Mouse (Mus musculus): Measurements from ENCODE around the gene Rab43.

Rab43 gene

GRCm38 (mm10) chr6:87811675-87812338 is at the start of gene Rab43:
TSS of gene Rab43 (minus strand) at chr6:87812164.
- DNase-seq: peak; percentile 94

GRCm38 (mm10) chr6:87857071-87857470 is 45.1 kb upstream of the Rab43 start:
- DNase-seq: no peak

- DNase-seq: no peak
Measured at GRCm38 (mm10) chr6:87853446-87853845, 41.5 kb upstream of the Rab43 start.

- no peak for DNase-seq
Measured at GRCm38 (mm10) chr6:87851871-87852270, 39.9 kb upstream of the Rab43 start.

DNA sequence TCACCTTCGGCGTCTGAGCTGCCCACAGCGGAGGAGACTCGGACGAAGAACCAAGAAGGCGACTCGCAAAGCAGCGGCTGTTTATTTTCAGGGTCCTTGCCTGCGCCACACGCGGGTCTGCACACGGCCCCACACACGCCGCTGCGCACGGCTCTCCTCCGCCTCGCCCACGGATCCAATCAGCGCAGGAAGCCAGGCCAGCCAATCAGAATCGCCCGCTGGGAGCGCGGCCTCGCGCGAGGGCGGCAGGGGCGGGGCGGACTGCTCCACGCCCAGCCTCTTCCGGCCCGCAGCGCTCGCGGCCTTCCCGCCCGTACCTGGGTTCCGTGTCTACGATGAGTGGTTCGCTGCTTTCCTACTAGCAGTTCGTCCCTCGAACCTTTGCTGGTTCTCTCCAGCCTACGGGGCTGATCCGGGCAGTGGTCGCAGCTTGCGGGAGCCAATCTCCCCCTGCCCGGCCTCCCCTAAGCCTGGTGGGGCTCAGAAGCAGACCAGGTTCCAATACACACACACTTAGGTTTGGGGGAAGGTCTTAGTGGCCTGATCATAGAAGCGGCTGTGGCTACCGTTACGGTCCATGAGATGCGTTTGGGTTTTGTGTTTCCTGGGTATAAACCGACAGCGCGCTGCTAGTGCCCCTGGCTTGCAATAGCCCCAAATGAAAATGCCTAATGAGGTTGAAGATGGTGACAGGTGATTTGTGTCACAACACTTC is 39.1 kb upstream of the Rab43 start, which contains the start of gene Cnbp:
Gene Cnbp (minus strand): TSS at position 207 of the 715 bp plus-strand sequence.
- DNase-seq: peak; percentile 98

- DNase-seq: peak; percentile 61
Measured at GRCm38 (mm10) chr6:87850155-87850899, 38.4 kb upstream of the Rab43 start.

- DNase-seq: peak; percentile 66
Measured at GRCm38 (mm10) chr6:87849780-87850154, 37.8 kb upstream of the Rab43 start.

GRCm38 (mm10) chr6:87846813-87847212 is 34.8 kb upstream of the Rab43 start:
- DNase-seq: no peak

GRCm38 (mm10) chr6:87845031-87845695 is 33.2 kb upstream of the Rab43 start:
- no peak for DNase-seq

- peak; percentile 44 for DNase-seq
Measured at GRCm38 (mm10) chr6:87842254-87842653, 30.3 kb upstream of the Rab43 start.

DNA sequence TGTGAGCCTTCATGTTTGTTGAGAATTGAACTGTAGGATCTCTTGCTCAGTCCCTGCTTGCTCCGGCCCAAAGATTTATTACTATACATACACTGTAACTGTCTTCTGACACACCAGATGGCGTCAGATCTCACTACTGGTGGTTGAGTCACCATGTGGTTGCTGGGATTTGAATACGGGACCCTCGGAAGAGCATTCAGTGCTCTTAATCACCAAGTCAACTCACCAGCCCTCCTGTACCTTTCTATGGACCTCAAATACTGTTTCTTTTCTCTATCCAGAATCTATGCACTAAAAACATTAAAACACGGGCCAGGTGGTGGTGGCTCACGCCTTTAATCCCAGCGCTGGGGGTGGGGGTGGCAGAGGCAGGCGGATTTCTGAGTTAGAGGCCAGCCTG is 29.7 kb upstream of the Rab43 start:
- peak; percentile 11 for DNase-seq

- DNase-seq: no peak
Measured at GRCm38 (mm10) chr6:87839797-87840341, 27.9 kb upstream of the Rab43 start.

DNA sequence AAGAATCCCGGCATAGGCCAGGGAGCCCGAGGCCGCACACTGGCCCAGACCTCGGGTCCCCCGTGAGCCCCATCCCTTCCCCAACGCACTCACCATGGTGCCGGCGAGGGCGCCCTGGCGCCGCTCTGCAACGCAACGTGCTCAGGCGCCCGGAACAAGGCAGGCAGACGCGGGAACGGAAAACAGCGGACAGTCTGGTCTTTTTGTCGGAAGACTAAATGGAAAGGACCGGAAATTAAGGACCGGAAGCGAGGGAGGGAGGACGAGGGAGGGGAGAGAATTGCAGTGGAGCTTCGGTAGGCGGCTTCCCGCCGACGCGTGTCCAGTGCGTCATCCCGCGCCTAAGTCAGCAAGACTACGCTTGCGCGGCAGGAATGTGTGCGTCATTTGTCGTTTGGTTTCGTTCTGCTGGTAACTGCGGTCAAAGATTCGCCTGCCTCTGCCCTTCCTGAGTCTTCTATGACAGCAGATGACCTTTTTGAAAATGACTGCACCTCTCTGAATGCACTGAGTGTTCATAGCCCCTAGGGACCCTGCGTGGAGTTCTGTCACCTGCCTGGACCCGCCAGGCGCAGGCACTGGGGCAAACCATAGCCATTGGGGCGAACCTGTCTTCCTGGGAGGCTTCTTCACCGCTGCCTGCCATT is 26.7 kb upstream of the Rab43 start, which contains the start of gene Isy1:
Gene Isy1 (minus strand): TSS at position 248 of the 647 bp plus-strand sequence.
- DNase-seq: peak; percentile 97

DNA sequence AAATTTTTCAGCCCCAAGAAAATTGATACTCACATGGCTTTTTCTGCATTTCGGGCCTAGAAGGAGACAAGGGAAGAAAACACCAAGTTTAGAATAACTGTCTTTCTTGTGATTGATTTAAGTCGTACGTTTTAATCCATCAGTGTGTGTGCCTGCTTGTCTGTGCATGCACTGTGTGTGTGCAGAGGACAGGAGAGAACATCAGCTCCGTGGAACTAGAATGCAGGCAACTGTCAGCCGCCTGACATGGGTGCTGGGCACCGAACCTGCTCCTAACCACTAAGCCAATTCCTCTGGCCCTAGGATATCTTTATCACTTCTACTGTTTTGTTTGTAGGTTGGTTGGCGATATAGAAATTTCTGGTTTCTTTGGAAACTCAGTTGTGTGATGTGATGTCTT is 23.7 kb upstream of the Rab43 start, which contains the start of gene Gm45140:
Gene Gm45140 (minus strand): TSS at position 101 of the 400 bp plus-strand sequence.
- DNase-seq: no peak

DNA sequence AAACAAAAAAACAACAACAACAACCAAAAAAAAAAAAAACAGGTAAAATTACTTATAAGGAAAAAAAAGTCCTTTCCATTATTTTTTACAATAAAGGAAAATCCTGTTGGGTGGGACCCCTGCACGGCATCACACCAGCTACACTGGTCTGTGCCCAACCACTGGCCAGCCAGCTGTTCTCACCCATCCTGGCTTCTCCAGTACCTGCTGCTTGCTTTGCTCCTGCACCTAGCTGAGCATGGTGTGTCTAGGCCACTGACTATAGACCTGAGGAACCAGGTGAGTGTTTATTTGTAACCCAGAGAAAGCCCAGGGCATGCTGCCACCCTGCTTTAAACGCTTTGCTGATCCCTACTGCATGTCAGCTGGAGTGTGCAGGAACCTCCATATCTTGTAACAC is 8.4 kb upstream of the Rab43 start:
- no peak for DNase-seq

DNA sequence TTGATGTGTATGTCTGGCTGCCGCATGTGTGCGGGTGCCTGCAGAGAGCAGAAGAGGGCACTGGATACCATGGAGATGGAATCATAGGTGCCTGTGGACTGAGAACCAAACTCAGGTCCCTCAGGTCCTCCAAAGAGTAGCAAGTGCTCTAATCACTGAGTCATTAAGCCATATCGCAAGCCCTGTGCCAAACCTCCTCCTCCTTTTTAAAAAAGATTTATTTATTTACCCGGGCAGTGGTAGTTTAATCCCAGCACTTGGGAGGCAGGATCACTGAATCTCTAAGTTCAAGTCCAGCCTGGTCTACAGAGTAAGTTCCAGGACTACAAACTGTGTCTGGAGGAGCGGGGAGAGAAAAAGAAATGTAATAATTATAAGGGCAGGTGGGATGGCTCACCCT is 2.5 kb upstream of the Rab43 start:
- no peak for DNase-seq

DNA sequence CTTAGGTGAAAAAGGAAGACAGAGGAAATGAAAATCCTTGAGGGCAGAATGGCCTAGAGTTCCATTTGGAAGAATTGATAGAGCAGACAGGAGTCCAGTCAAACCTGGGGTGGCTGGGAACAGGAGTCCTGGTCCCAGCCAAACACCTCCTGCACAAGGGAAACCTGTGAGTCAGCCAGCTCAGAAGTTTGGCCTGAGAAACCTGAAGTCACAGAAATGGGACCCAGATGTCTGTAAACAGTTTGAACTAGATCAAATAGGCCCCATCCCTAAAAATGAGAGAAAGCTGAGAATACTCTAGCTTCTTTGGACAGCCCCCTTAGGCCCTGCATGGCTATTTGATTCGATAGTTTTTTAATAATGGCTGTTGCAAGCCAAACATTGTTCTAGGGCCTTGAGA is 692 bp upstream of the Rab43 start:
- no peak for DNase-seq

- DNase-seq: peak; percentile 51
Measured at GRCm38 (mm10) chr6:87810713-87811669, 973 bp downstream of the Rab43 start.

GRCm38 (mm10) chr6:87810311-87810710 is 1.7 kb downstream of the Rab43 start:
- no peak for DNase-seq

GRCm38 (mm10) chr6:87809651-87810161 is 2.3 kb downstream of the Rab43 start:
- DNase-seq: no peak

GRCm38 (mm10) chr6:87809144-87809543 is 2.8 kb downstream of the Rab43 start:
- DNase-seq: no peak

Measured in embryo, embryonic 11 days (tissue).